Mouse (Mus musculus): ENCODE data around the gene Nkpd1.
"Not testable (repeated sequence)": the region's sequence is repeated elsewhere in the genome, so short reads cannot be mapped to it uniquely, and the experiment has no call there.

Gene Nkpd1

GRCm38 (mm10) chr7:19506969-19507611, 10.5 kb upstream of the Nkpd1 start:
- peak; percentile 88 for DNase-seq (ENCODE audit: low spot score)

GRCm38 (mm10) chr7:19507612-19507981, 10.0 kb upstream of the Nkpd1 start:
- peak; percentile 37 for DNase-seq (ENCODE audit: low spot score)

GRCm38 (mm10) chr7:19508150-19508923, 9.3 kb upstream of the Nkpd1 start, which contains the start of the genes Bloc1s3 and Trappc6a:
Bloc1s3 (minus strand) TSS chr7:19508367.
Trappc6a (plus strand) TSS chr7:19508395.
- peak; percentile 98 for DNase-seq (ENCODE audit: low spot score)

- peak; percentile 35 for DNase-seq (ENCODE audit: low spot score)
Observed at GRCm38 (mm10) chr7:19508924-19509568, 8.6 kb upstream of the Nkpd1 start.

- DNase-seq (ENCODE audit: low spot score), result no peak
Observed at GRCm38 (mm10) chr7:19509786-19510185, 7.9 kb upstream of the Nkpd1 start.

- not testable (repeated sequence) for DNase-seq (ENCODE audit: low spot score)
Observed at GRCm38 (mm10) chr7:19511934-19512333, 5.7 kb upstream of the Nkpd1 start.

- DNase-seq (ENCODE audit: low spot score), result no peak
Observed at GRCm38 (mm10) chr7:19512353-19512752, 5.3 kb upstream of the Nkpd1 start.

GRCm38 (mm10) chr7:19520032-19520431, 2.4 kb downstream of the Nkpd1 start:
- peak; percentile 32 for DNase-seq (ENCODE audit: low spot score)

GRCm38 (mm10) chr7:19523017-19523756, 5.5 kb downstream of the Nkpd1 start:
- DNase-seq (ENCODE audit: low spot score), result peak; percentile 31

- peak; percentile 72 for DNase-seq (ENCODE audit: low spot score)
Observed at GRCm38 (mm10) chr7:19523757-19524419, 6.2 kb downstream of the Nkpd1 start.

GRCm38 (mm10) chr7:19524420-19525104, 6.9 kb downstream of the Nkpd1 start:
- no peak for DNase-seq (ENCODE audit: low spot score)

GRCm38 (mm10) chr7:19525105-19525481, 7.5 kb downstream of the Nkpd1 start:
- no peak for DNase-seq (ENCODE audit: low spot score)

- DNase-seq (ENCODE audit: low spot score), result no peak
Observed at GRCm38 (mm10) chr7:19531077-19531476, 13.4 kb downstream of the Nkpd1 start.

- DNase-seq (ENCODE audit: low spot score), result no peak
Observed at GRCm38 (mm10) chr7:19532240-19532639, 14.6 kb downstream of the Nkpd1 start.

GRCm38 (mm10) chr7:19534676-19535075, 17.0 kb downstream of the Nkpd1 start:
- no peak for DNase-seq (ENCODE audit: low spot score)

GRCm38 (mm10) chr7:19540771-19541566, 23.3 kb downstream of the Nkpd1 start:
- no peak for DNase-seq (ENCODE audit: low spot score)

- DNase-seq (ENCODE audit: low spot score), result no peak
Observed at GRCm38 (mm10) chr7:19541681-19542154, 24.1 kb downstream of the Nkpd1 start.

- no peak for DNase-seq (ENCODE audit: low spot score)
Observed at GRCm38 (mm10) chr7:19542155-19542691, 24.6 kb downstream of the Nkpd1 start.

- no peak for DNase-seq (ENCODE audit: low spot score)
Observed at GRCm38 (mm10) chr7:19543584-19543983, 25.9 kb downstream of the Nkpd1 start.

GRCm38 (mm10) chr7:19546007-19546406, 28.4 kb downstream of the Nkpd1 start:
- no peak for DNase-seq (ENCODE audit: low spot score)

All from embryo, embryonic 10 days (tissue).